Mouse (Mus musculus) ES-E14 (cell line): ENCODE data around the gene Tedc2. TPM values are rescaled to one million over a fixed set of nuclear protein-coding genes. Genes with fewer than 3 reads are reported as not detected.

Experiments used
- DNase-seq: peaks from one replicate; pipeline ENCODE4 v3.0.0-alpha.2; 2013; ENCODE audit warnings: low read depth, low spot score
- H3K27ac ChIP-seq: 2 replicates; pipeline ENCODE4 v1.5.1; 2012; ENCODE audit warnings: low read depth, mild to moderate bottlenecking, low read length, moderate library complexity, mixed read lengths; ENCODE audit not compliant: poor library complexity, insufficient read depth, severe bottlenecking
- H3K36me3 ChIP-seq: 2 replicates; pipeline ENCODE4 v1.6.1; 2012; ENCODE audit warnings: mild to moderate bottlenecking, low read length, moderate library complexity, mixed read lengths; ENCODE audit not compliant: control insufficient read depth, poor library complexity, insufficient read depth, severe bottlenecking
- H3K4me1 ChIP-seq, 2 experiments: fragments of 150-350 bp in 1 of 2; sonication (generic) in 1 of 2; 2 replicates each; pipeline ENCODE4 v1.6.1; 2012; ENCODE audit warnings: low read length in 2 of 2, mild to moderate bottlenecking in 1 of 2, mixed read lengths in 1 of 2; ENCODE audit not compliant: control insufficient read depth in 2 of 2, insufficient read depth in 2 of 2, poor library complexity in 1 of 2
- H3K4me3 ChIP-seq, 2 experiments: fragments of 150-350 bp in 1 of 2; sonication (generic) in 1 of 2; 2 replicates each; pipeline ENCODE4 v1.5.1; 2012; ENCODE audit warnings: low read length in 2 of 2, low read depth in 1 of 2, mild to moderate bottlenecking in 1 of 2, mixed read lengths in 1 of 2; ENCODE audit not compliant: insufficient read depth in 1 of 2, poor library complexity in 1 of 2, severe bottlenecking in 1 of 2
- H3K9ac ChIP-seq: 2 replicates; pipeline ENCODE4 v1.6.1; 2012; ENCODE audit warnings: low read depth, mild to moderate bottlenecking, low read length, mixed read lengths; ENCODE audit not compliant: poor library complexity, insufficient read depth, severe bottlenecking
- H3K9me3 ChIP-seq: fragments of 150-350 bp; sonication (generic); 2 replicates; pipeline ENCODE4 v1.6.1; 2012; ENCODE audit warnings: low read depth, mild to moderate bottlenecking, low read length; ENCODE audit not compliant: control insufficient read depth, insufficient read depth
- CHD2 ChIP-seq: IDR thresholded peaks from 2 replicates; pipeline ENCODE4 v1.6.1; 2014; ENCODE audit warnings: mild to moderate bottlenecking, low read depth, low read length, inconsistent platforms
- HCFC1 ChIP-seq: IDR thresholded peaks from 2 replicates; pipeline ENCODE4 v1.6.1; 2012; ENCODE audit warnings: low read length, inconsistent platforms, borderline replicate concordance; ENCODE audit not compliant: insufficient read depth
- MAFK ChIP-seq: IDR thresholded peaks from 2 replicates; pipeline ENCODE4 v1.6.1; 2014; ENCODE audit warnings: mild to moderate bottlenecking, low read depth, low read length, inconsistent platforms; ENCODE audit not compliant: insufficient read depth
- ZC3H11A ChIP-seq: IDR thresholded peaks from 2 replicates; pipeline ENCODE4 v1.6.1; 2012; ENCODE audit warnings: low read depth, mild to moderate bottlenecking, inconsistent platforms, low read length, borderline replicate concordance
- ZNF384 ChIP-seq: IDR thresholded peaks from 2 replicates; pipeline ENCODE4 v1.6.1; 2012; ENCODE audit warnings: low read depth, low read length, inconsistent platforms
- in situ Hi-C, 2 experiments: fragments of 600-800 bp; cut with MboI; formaldehyde crosslinking; loops; one replicate each; pipeline ENCODE4 v1.15.1; 2025; ENCODE audit warnings: low sequenced_read_pairs in 2 of 2, inconsistent platforms in 1 of 2; ENCODE audit not compliant: unreplicated experiment in 2 of 2
- total RNA-seq: library from RNA; depleted of rRNA; stranded (reverse); fragments of 300-350 nt; gene quantifications from 2 replicates; pipeline ENCODE4 v1.2.3, GENCODE M21; 2012

Tedc2 gene
- total RNA-seq, 1 experiment, result 31.3 TPM

- Histone ChIP-seq H3K4me3 (peak overlapping the region in 1 of 2 experiments; percentile 90; a peak in 1 of 4 replicates), H3K9ac (no peak overlapping the region), H3K4me1 (peaks cover 0 to 2% of the 10 kb centered on the region in 2 experiments; a peak in 1 of 4 replicates), H3K9me3 (no peaks in the 10 kb centered on the region), H3K27ac (no peak overlapping the region), H3K36me3 (peaks cover 30% of the 10 kb centered on the region)
- peak; percentile 38 for DNase-seq
- in situ Hi-C loops, result no loop called here
- TF ChIP-seq ZNF384 (no peak), HCFC1 (no peak), CHD2 (no peak), MAFK (no peak), ZC3H11A (no peak)
Observed at GRCm38 (mm10) chr17:24248641-24249040, 28.0 kb upstream of the Tedc2 start.

- H3K4me3 ChIP-seq, result no peak overlapping the region
- no peaks in the 10 kb centered on the region for H3K9me3 ChIP-seq
- no peak for DNase-seq
- H3K9ac ChIP-seq, result no peak overlapping the region
- in situ Hi-C loops, result no loop called here
- H3K27ac ChIP-seq, result no peak overlapping the region; the same call in 1 of the 2 replicates
- TF ChIP-seq ZNF384 (no peak), HCFC1 (no peak), CHD2 (no peak), ZC3H11A (no peak), MAFK (no peak)
- no peaks in the 10 kb centered on the region for H3K4me1 ChIP-seq
- peaks cover 71% of the 10 kb centered on the region for H3K36me3 ChIP-seq
Observed at GRCm38 (mm10) chr17:24244061-24244460, 23.4 kb upstream of the Tedc2 start.

GRCm38 (mm10) chr17:24243311-24243969, 22.8 kb upstream of the Tedc2 start:
- Histone ChIP-seq H3K27ac (no peak overlapping the region), H3K4me3 (no peak overlapping the region), H3K36me3 (peaks cover 76% of the 10 kb centered on the region), H3K9ac (no peak overlapping the region), H3K4me1 (no peaks in the 10 kb centered on the region), H3K9me3 (no peaks in the 10 kb centered on the region)
- TF ChIP-seq MAFK (no peak), ZNF384 (no peak), CHD2 (no peak), HCFC1 (no peak), ZC3H11A (no peak)
- in situ Hi-C loops, result no loop called here
- peak; percentile 42 for DNase-seq

GRCm38 (mm10) chr17:24236921-24237320, 16.3 kb upstream of the Tedc2 start:
- Histone ChIP-seq H3K36me3 (peaks cover 85% of the 10 kb centered on the region), H3K4me3 (no peak overlapping the region), H3K9me3 (no peaks in the 10 kb centered on the region), H3K27ac (no peak overlapping the region), H3K9ac (no peak overlapping the region), H3K4me1 (no peaks in the 10 kb centered on the region)
- DNase-seq, result no peak
- no peak for TF ChIP-seq CHD2
- no peak for TF ChIP-seq HCFC1
- no peak for TF ChIP-seq ZC3H11A
- TF ChIP-seq ZNF384, result no peak
- no peak for TF ChIP-seq MAFK
- in situ Hi-C loops, result no loop called here
